Mouse (Mus musculus) cerebellum, adult 2 months (tissue): ENCODE measurements around the gene Chmp3.

ENCODE experiments used
- CTCF ChIP-seq: fragments of 200-500 bp; IDR thresholded peaks from 2 replicates; pipeline ENCODE4 v1.5.1; 2011; ENCODE audit warnings: low read depth, mild to moderate bottlenecking, control low read depth, low read length, moderate library complexity, borderline replicate concordance; ENCODE audit not compliant: insufficient read depth
- POLR2A ChIP-seq: fragments of 200-500 bp; IDR thresholded peaks from 2 replicates; pipeline ENCODE4 v1.6.1; 2011; ENCODE audit warnings: low read length, control low read depth, borderline replicate concordance; ENCODE audit not compliant: insufficient read depth

DNA sequence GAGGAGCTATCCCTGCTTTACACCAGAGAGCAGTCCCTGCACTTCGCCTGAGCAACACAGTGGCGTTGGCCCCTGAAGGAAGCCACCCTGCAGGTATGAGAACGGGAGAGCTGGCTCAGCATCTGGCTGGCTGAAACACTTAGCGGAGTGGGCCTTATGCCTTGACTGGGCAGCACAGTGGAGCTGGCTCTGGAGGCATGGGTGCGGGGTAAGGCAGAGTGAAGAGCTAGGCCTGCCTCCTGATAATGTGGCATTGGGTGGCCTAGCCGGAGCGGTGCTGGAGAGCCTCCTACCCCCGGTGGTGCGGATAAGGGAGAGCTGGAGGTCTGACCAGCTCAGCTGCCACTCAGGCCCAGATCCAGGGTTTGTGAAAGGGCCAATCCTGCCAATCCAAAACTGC lies 15.8 kb upstream of the Chmp3 start:
- TF ChIP-seq CTCF (no peak), POLR2A (no peak)
